Mouse (Mus musculus) CD8-positive naive resting alpha-beta T cell, adult 57 days (primary cell): ENCODE results near the gene Ergic1. TPM values are rescaled to one million over a fixed set of nuclear protein-coding genes. Genes with fewer than 3 reads are reported as not detected.

ENCODE experiments used
- total RNA-seq: library from RNA; stranded (reverse); gene quantifications from one replicate; pipeline ENCODE4 v1.2.4, GENCODE M21; 2023

Ergic1 gene
- total RNA-seq = 29.9 TPM

GRCm38 (mm10) chr17:26561290-26561640 is at the start of gene Ergic1:
Gene Ergic1, plus strand, starts transcription at chr17:26561489.

GRCm38 (mm10) chr17:26561651-26562181 is 427 bp downstream of the Ergic1 start, which contains the start of gene Dusp1:
Gene Dusp1, minus strand, starts transcription at chr17:26562128.

GRCm38 (mm10) chr17:26662978-26663683 is 101.8 kb downstream of the Ergic1 start, which contains the start of gene Atp6v0e:
Gene Atp6v0e, plus strand, starts transcription at chr17:26663231.

Other genes starting within 250 kb of the Ergic1 start
- 0.46 TPM for gene Neurl1b, start 146.7 kb upstream of the Ergic1 start, total RNA-seq
- gene Dusp1, start 639 bp downstream of the Ergic1 start, total RNA-seq = 776 TPM
- gene Atp6v0e, start 101.7 kb downstream of the Ergic1 start, total RNA-seq = 104 TPM
- gene Crebrf, start 154.2 kb downstream of the Ergic1 start, total RNA-seq = 121 TPM
- gene Bnip1, start 219.6 kb downstream of the Ergic1 start, total RNA-seq = 28.6 TPM